Mouse (Mus musculus) adrenal gland, postnatal 10 days (tissue): Measurements from ENCODE around the gene Hkdc1. TPM values are rescaled to one million over a fixed set of nuclear protein-coding genes. Genes with fewer than 3 reads are reported as not detected.

Experiments
- DNase-seq: peaks from one replicate; pipeline ENCODE4 v3.0.0; 2021; ENCODE audit warnings: mixed read lengths
- total RNA-seq, 2 experiments: library from RNA; stranded (reverse); gene quantifications; 2 replicates each; pipeline ENCODE4 v1.2.3; 2021

The Hkdc1 gene
- total RNA-seq, 2 experiments from 2014 or later = 0.30 TPM; not detected in 1

DNA sequence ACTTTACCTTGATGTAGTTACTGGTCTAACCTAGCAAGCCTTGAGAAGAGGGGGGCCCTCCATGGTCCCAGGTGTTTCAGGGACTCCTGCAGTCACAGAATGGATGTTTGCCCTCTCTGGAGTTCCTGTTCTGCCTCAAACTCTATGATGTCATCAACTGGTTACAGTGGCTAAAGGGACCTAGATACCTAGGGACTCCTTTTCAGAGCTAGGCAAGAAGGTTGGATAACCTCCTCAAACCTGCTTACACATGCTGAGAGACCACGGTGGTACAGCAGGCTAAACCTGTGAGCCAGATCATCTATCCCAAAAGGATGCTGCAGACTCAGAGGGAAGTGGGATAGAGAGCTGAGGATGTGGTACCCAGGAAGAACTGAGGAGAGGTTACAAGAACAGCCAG, 42.5 kb downstream of the Hkdc1 start, which contains the start of gene Hk1:
TSS of gene Hk1 (minus strand) at position 101 of the 400 bp plus-strand sequence.
- DNase-seq = no peak

DNA sequence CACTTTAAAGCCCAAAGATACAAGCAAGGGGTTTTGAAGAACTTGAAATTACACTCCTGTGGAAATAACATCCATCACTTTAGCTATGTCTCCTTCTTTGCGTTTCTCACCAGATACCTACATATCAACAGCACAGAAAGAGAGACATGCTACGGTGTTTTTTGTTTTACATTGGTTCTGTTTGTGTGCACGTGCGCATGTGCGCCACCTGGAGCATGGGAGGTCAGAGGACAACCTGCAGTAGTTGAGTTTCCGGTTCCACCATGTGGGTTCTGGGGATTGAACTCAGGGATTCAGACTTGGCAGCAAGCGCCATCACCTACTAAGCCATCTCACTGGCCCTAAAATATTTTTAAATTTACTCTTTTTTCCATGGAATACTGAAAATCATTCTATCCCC, 63.5 kb downstream of the Hkdc1 start:
- no peak for DNase-seq

DNA sequence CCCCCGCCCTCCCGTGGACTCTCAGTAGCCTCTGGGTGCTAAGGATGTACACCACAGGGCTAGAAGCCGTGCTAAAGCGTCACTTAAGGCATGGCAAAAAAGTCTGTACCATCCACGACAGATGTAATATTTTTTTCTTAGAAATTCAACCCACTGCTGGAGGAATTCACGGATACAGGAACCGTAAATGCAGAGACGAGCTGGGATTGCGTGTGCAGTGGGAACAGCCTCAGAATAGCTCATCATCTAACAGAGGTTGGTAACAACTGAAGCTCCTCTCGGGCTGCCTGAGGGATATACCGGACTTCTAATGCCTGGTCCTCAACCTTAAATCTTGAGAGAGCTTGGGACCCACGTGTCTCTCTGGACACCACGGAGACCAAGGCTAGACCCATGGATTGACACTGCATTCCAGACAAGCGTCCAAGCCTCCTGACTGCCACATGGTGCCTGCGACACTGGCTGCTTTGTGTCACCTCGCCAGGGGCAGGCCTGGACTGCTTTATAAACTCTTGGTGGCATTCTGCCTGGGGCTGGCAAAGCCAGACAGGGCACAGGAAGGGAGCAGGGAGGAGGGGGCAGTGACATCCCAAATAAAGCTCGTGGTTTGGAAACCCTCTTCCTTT, 66.1 kb downstream of the Hkdc1 start:
- no peak for DNase-seq

DNA sequence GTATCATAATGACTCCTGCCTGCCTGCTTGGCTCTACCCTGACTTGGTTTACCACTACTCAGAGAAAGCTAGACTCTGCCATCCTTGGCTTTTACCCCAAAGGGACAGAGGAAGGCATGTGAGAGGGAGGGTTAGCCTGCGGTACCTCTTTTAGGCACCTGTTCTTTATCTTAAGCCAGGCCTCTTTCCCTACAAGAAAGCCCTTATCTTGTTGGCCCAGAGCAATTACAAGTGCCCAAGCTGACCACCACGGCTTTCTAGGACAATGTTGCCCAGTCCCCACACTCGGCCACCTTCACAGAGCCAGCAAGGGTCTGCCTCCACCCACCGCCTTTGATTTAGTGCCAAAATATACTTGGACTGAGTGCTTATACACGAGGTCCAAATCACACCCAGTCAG, 77.1 kb downstream of the Hkdc1 start:
- DNase-seq = no peak

DNA sequence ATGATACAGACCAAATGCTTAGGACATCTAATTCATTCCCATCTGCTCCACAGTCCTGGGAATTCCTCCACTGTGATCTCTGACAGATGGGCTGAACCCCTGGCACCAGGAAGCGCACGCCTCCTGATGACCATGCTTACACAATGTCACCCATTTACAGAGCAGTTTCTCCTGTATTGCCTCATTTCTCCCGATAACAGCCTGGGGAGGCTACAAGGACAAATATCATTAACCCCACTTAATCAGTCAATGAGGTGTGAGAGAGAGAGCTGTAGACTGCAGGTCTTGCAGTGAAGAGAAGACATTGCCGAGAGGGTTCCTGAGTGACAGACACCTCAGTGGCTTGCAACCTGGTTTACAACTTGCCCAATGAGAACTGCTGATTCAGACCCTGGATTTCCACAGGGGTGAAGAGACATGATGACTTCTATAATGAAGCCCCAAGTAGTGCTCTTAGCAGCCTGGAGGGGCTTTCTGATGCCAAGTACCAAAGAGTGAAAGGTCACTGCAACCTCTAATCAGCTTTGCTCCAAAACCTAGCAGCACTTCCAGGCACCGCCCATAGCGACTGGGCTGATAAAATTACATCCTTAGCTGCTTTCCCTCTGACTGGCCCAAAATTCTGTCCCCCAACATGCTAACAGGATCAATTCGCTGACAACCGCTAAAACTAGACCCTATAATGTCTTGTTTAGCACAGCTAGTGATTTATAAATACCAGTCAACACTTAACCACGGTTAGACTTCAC, 78.1 kb downstream of the Hkdc1 start:
- no peak for DNase-seq

DNA sequence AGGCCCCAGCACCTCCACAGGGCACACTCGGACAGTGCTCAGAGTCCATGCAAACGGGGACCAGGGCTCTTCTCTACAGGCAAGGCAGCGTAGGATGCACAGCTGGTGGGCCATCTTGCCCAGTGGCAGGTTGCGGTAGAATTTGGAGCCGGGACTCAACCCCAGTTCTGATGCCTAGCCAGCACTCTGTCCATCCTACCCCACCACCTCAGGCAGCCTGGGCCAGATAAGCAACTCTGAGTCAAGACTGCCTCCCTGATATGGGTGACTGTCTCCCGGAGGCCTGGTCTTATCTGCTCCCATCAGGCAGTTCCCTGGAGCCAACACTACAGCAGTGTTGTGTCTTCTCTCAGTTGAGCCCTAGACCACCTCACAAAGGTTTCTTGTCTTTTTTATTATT, 79.8 kb downstream of the Hkdc1 start:
- no peak for DNase-seq

DNA sequence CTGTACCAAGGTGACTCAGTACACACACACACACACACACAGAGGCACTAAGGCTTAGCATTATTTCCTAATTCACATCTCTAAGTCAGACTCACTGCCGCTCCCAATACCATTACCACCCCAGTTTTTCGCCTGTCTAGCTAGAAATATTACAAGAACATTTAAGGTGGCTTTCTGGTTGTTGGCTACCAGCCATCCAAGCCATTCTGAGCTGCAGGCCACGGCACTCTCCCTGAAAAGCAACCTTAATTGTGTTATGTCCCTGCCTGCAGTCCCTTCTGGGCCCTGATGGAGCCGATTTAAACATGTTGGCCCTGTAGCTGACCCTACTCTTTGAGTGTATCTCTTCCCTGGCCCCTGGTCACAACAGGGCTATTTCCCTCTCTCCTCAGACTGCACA, 80.3 kb downstream of the Hkdc1 start:
- DNase-seq = no peak

DNA sequence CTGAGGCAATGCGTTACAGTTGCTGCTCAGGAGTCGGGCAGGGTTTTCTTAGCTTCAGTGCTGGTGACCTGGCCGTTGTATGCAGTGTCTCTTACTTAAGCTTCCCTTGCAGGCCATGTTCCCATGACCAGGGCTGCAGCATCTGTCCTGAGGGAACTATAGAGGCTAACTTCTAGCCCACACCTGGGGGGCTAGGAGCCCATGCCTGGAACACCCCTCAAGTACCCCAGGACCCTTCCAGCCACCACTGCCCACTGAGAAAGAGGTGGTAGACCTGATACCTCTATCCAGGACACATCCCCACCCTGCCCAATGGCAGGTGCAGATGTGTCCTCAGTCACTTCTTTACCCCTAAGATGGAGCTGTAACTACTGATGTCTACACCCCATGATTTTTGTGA, 81.3 kb downstream of the Hkdc1 start:
- no peak for DNase-seq

DNA sequence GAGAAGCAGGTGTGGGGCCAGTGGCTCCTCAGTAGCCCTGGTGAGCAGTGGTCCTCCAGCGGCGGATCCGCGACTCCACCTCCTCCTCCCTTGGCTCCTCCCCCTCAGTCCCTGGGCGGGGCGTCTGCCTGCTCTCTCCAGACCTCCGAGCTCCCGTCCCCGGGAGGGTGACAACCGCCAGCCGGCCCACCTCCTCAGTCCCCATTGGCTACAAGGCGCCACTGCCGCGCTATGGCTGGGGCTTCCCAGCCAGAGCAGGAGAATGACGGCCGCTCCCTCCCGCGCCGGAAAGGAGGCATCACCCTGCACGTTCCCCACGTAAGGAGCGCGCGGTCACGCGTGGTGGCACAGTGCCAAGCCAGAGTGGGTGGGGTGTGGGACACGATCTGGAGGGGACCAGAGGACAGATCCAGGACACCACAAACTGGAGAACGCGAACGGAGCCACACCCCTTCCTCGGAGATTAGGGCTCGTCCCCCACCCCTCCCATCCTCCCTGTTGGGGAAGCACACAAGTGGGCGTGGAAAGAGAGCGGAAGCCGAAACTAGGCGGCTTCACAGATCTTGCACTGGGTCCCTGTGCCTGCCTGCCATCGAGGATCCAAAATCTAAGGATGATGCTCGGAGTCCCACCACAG, 82.1 kb downstream of the Hkdc1 start:
- peak; percentile 98 for DNase-seq

DNA sequence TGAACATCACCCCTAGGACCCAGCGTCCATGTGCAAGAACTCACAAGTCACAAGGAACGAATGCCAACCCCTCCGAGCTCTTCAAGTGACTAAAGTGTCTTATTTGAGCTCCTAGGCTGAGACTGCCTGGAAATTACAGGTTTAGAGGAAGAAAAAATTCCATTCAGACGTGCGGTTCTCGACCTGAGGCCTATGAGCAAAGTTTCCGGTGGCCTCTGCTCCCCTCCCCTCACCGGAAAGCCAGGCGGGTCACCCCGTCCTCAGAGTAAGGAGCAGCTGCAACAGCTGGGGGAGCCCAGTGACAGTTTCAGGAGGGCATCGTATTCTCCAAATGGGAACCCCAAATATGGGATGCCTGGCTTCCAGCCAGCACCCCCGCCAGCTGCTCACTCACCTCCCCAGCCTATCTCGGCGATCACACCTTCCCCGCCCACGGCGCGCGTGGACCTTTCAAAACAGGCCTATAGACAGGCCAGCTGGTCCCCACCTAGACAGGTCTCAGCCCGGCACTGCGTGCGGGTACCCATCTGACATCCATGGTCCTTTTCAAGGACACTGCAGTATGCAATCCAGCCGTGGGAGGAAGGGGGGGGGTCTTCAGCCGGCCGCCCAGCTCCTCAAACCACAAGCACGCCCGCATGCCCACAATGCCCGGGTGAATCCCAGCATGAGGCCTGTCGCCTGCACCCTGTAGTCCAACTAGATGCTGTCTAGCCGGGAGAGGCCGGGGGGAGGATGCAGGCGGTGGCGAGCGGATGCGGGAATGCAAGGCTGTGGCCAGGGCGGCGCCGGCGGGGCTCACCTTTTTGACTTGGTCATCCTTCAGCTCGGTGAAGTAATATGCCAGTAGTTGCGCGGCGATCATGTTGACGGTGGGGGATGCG, 82.8 kb downstream of the Hkdc1 start:
- peak; percentile 41 for DNase-seq

DNA sequence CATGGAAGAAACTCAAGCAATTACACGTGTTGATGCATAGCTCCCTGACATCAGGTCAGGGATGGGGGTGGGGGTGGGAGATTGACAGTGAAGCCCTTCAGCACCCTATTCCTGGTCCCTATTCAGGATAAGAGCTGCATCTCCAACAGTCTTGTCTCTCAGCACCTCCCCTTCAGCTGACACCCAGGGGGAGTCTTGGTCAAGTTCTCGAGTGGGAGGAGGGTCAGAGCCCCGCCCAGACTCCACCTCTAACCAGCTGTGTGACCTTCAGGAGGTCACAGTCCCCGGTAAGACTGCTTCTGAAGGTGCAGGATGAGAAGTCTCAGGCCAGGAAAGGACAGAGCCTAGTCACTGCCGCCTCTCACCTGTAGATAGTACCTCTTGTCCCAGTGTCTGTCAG, 83.7 kb downstream of the Hkdc1 start:
- DNase-seq = no peak

DNA sequence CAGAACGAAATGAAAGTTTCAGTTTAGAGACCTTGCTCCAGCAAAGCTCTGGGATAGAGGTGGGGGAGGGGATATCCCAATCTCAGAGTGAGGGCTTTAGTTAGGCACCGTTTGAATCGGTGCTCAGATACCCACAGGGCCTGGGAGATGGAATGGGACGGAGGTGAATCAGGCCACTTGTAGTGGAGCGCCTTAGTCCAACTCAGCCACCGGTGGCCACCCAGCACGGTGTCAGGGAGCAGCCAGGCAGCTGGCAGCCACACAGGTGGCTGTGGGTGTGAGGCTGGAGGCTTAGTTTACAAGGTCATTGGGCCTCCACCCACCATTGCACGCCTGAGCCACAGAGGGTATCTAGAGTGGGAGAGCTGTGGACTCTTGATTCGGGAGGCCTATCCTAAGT, 84.1 kb downstream of the Hkdc1 start:
- DNase-seq = no peak

DNA sequence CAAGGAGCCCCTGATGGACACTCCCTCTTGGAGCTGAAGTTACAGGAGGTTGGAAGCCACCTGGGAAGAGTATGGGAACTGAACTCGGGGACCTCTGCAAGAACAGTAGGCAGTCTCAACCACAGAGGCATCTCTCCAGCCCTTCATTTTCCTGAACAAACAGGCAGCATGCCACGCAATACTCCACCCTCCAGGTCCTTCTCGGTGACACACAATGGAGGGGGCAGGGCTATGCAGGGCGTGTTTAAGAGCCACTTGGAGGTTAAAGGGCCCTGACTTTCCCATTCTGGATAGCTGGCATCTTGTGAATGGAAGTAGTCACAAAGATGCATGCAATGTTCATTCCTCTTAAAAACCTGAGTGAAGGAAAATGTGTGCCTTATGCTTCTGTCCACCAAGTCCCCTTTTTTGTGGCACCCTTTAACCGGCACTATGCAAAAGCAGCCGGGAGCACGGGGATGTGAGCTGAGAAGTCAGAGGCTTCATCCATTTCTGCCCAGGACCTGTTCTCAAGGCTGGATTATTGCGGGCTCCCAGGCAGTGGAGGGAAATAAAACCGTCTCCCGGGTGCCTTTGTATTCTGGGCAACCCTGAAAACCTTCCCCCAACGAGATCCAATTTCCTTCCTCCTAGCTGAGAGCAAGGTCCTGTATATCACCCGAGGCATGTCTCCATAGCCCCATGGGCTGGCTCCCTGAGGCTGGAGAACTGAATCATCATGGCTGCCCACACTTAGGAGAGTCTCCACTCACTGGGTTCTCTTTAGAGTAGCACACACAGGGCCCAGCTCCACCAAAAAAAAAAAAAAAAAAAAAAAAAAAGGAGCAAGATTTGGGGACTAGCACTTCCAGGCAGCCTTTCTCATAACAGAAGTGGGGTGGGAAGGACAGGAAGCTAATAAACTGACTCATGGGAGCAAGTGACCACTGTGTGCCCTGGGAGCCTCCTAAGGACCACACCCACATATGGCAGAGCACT, 85.4 kb downstream of the Hkdc1 start:
- peak; percentile 21 for DNase-seq

DNA sequence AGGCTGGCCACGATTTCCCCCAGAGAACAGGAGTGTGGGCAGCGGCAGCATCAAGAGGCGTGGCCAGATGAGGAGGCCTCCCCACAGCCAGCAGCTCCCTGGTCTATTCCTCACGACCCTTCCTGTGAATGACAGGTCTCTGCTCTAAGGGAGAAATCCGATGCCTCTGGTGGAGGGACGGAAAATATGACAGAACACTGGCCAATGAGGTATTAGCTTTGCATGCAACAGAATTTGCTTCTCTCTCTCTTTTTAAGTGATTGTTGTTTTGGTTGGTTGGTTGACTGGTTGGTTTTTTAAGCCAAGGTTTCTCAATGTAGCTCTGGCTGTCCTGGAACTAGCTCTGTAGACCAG, 86.9 kb downstream of the Hkdc1 start:
- DNase-seq = no peak

DNA sequence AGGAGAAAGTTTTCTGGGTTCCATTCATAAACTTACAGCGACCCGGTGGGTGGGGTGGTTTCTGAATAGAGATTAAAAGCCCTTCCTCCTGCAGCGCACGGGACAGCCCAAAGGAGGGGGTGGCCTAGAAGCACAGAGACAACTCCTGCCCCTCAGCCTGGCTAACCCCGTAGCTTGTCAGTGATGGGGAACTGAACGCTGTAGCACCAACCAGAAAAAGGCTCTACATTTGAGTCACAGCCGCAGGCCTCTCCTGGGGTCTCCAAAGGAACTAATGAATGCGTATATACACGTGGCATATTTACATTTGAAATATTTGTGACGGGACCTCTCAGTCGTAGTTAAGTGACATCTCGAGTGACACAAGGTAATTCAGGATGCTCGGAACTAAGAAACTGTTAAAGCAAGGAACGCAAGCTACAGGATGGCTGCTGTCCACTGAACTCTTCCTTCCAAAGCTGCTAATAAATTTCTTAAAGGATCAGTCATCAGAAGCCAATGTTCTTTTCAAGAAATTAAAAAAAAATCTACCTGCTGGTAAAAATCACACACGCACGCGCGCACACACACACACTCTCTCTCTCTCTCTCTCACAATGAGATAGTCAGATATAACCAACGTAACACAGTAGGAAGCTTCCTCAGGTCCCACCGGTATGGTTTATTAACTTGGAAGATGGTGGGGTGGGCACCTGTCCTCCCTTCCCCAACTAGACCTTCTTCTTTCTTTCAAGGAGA, 87.4 kb downstream of the Hkdc1 start:
- no peak for DNase-seq

DNA sequence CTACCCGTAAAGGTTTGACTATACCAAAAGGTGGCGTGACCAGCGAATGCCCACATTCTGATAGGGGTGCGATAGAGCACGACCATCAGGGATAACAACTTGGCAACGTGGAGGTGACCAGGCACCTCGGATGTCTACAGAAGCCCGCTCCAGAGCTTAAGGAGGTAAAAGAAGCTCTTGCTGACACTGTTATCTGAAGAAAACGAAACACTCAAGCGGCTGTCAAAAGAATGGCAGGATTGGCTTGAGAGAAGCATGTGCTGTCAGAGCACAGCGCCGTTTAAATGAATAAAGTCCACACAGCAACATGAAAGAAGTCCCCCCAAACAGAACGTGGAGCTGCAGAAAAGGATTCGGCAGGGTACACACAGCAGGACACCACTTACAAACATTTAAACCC, 89.0 kb downstream of the Hkdc1 start:
- DNase-seq = no peak
